Mouse (Mus musculus): ENCODE results near the gene Fam83e. TPM values are rescaled to one million over a fixed set of nuclear protein-coding genes. Genes with fewer than 3 reads are reported as not detected.

Fam83e gene
- total RNA-seq, 4 experiments from 2014 or later: 0.19 to 0.55 (median 0.44) TPM

DNA sequence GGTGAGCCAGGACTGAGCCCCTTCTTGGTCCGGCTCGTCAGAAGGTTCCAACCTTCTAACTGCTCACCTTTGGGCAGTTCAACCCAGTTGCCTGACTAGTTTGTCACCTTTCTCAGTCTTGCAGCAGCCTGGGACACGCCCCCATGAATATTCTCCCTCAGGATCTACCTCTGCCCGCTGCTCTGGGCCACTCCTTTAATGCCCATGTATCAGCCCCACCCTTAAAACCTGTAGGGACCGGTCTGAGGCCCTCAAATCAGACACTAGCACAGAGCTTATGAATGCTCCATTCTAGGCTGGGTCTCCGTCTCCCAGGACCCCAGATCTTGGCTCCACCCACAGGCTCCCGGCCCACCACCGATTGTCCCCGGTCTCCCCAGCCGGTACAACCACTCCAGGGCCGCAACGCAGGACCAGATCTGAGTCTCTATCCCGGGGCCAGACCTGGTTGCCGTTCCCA lies 6.4 kb upstream of the Fam83e start:
- DNase-seq (ENCODE audit: low spot score): no peak

GRCm38 (mm10) chr7:45715090-45715708 lies 5.8 kb upstream of the Fam83e start, which contains the start of gene Rpl18:
Gene Rpl18 (plus strand): TSS chr7:45715457.
- peak; percentile 97 for DNase-seq (ENCODE audit: low spot score)

GRCm38 (mm10) chr7:45715741-45716459 lies 5.1 kb upstream of the Fam83e start:
- no peak for DNase-seq (ENCODE audit: low spot score)

DNA sequence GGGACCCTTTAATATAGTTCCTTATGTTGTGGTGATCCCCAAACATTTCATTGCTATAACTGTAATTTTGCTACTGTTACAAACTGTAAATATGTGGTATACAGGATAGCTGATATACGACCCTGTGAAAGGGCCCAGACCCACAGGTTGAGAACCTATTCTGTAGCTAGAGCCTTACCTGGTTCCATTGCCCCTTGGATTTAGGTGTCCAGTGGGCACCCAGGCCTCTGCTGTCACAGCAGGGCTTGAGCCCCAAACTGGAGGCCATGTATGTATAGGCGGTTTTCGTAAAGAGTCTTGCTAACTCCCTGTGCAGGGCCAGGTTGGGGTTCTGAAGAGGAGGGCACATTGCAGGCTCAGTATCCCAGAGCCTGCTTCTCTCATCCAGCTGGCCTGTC lies 4.6 kb upstream of the Fam83e start:
- no peak for DNase-seq (ENCODE audit: low spot score)

DNA sequence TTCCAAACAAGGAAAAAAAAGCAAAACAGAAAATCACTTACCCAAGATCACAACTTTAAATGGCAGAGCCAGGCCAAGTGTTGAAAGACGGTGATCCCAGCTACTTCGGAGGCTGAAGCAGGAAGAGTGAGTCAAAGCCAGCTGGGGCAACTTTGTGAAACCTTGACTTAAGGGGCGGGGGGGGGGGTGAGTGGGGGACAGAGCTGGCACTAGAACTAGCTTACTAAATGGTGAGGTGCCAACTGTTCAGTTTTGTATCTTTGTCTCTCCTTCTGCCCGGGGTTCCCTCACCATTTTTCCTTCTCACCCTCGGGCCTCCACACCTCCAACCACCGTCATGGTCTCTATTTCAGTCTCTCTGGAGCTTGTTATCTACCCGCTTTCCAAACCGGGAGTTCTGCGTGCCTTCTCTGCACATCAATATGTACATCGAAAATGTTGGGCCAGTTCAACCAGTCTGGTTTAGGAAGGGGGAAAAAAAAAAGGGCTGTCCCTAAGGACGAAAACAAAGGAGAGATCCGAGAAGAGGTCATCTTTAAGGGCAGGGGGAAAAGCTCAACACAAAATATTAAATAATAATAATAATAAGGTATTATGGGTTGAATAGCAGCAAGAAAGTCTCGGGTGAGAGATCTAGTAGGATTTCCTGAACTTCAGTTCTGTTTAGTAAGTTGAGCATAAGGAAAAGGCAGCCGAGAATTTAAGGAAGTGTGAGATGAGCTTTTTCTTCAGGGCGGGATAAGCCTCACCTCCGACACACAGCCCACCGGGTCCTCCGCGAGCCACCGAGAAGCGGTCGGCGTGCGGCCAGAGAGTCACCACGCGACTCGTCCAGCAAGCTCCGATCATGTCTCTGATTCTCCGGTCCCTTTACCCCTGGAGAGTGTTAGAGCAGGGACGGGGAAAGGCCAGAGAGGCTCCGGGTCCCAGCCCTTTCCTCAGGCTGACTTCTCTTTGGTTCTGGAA lies 3.8 kb upstream of the Fam83e start:
- DNase-seq (ENCODE audit: low spot score): no peak

DNA sequence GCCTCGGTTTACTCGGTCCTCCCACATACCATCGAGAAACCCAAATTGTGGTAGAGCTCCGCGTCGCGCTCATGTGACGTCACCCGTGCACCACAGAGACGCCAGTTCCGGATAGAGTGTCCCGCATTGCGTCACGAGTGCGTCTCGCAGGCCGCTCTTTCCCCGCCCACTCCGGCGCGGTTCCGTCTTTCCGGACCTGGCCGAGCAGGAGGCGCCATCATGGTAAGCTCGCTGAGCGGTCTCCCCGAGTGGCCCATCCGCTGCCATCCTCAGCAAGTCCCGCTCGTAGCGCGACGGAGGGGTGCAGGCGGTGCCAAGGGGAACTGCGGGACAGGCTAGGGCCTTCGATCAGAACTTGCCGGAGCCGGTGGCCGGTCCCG lies 3.1 kb upstream of the Fam83e start, which contains the start of gene Sphk2:
Gene Sphk2 (minus strand): TSS at position 85 of the 380 bp plus-strand sequence.
- DNase-seq (ENCODE audit: low spot score): peak; percentile 98

GRCm38 (mm10) chr7:45718331-45718730 lies 2.7 kb upstream of the Fam83e start:
- no peak for DNase-seq (ENCODE audit: low spot score)

DNA sequence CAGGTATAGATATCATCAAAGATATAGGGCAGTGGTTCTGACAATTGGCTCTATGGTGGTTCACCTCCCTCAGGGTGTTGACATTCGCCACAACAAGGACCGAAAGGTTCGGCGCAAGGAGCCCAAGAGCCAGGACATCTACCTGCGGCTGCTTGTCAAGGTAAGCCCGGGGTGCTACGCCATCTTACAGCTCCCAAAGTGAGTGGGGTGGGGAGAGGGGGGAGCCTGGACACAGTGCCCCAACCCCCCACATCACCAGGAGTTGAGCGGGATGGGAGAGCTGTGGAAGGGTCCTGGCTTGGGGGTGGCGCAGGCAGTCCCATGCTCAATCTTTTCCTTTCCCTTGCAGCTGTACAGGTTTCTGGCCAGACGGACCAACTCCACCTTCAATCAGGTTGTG lies 1.8 kb upstream of the Fam83e start:
- no peak for DNase-seq (ENCODE audit: low spot score)

DNA sequence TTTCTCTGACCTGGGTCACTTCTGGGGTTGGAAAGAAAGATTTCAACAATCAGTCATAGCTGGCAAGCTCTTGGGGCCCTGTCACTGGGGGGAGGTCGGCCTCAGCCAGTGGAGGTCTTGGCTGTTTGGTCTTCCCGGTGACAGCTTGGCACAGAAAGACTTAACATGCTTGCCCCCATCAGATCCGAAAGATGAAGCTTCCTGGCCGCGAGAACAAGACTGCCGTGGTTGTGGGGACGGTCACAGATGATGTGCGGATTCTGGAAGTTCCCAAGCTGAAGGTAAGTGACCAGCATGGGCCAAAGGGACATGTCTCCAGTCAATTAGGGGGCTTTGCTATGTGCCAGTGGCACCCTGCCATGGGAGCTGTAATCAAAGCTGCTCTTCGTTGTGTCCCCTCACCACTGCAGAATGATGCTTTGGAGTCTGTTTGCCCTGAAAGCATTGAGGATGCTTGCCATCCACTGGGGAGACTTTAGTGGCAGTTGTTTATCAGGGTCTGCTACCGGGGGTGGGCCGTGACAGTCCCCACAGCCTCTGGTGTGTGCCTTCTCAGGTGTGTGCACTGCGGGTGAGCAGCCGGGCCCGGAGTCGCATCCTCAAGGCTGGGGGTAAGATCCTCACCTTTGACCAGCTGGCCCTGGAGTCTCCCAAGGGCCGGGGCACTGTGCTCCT lies 1.1 kb upstream of the Fam83e start:
- DNase-seq (ENCODE audit: low spot score): no peak

- DNase-seq (ENCODE audit: low spot score): no peak
Observed at GRCm38 (mm10) chr7:45721234-45721571, 191 bp downstream of the Fam83e start.

GRCm38 (mm10) chr7:45721642-45722347 lies 783 bp downstream of the Fam83e start:
- DNase-seq (ENCODE audit: low spot score): no peak

- DNase-seq (ENCODE audit: low spot score): no peak
Observed at GRCm38 (mm10) chr7:45722348-45722713, 1.3 kb downstream of the Fam83e start.

DNA sequence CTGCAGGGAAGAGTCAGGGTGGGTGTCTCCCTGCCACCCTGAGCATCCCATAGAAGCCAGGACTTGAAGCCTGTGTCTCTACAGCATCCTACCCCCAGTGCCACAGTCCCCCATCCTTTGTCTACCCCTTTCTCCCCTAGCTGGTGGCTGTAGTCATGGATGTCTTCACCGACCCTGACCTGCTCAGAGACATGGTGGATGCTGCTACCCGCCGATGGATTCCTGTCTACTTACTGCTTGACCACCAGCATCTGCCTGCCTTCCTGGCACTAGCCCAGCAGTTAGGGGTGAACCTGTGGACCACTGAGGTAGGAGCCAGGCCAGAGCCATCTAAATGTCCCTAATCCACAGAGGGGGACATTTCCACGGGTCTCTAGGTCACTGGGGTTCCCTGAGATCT lies 2.3 kb downstream of the Fam83e start:
- DNase-seq (ENCODE audit: low spot score): no peak

DNA sequence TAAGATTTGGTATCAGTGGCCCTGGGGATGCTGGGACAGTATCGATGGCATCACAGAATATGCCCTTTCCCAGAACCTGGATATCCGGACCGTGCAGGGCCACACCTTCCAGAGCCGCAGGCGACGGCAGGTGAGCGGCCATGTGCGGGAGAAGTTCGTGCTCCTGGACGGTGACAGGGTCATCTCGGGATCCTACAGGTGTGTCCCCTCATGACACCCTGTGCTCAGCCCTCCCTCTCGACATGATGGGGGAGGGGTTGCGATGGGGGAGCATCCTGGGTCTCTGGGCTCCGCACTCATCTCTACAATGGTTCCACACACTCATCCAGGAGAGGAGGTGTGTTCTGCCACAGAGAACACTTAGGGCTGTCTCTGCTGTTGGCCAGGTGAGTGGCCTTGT lies 2.8 kb downstream of the Fam83e start:
- DNase-seq (ENCODE audit: low spot score): no peak

GRCm38 (mm10) chr7:45725151-45725550 lies 4.1 kb downstream of the Fam83e start:
- no peak for DNase-seq (ENCODE audit: low spot score)

GRCm38 (mm10) chr7:45725713-45726112 lies 4.7 kb downstream of the Fam83e start, which contains the start of gene Spaca4:
Gene Spaca4 (minus strand): TSS chr7:45725813.
- DNase-seq (ENCODE audit: low spot score): no peak

DNA sequence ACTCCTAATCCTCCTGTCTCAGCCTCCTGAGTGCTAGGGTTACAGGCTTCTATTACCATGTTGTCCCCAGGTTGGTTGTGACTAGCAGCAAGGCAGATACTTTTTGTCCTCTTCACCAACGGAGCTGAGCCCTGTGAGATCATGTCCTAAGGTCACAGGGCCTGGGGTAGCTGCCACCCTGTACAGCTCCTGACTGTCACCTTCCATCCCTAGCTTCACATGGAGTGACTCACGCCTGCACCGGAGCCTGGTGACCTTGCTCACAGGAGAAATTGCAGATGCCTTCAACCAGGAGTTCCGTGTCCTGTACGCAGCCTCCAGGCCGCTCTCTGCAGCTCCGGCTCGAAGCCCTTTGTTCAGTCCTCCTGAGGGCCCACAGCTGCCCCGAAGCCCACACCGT lies 5.4 kb downstream of the Fam83e start:
- no peak for DNase-seq (ENCODE audit: low spot score)

DNA sequence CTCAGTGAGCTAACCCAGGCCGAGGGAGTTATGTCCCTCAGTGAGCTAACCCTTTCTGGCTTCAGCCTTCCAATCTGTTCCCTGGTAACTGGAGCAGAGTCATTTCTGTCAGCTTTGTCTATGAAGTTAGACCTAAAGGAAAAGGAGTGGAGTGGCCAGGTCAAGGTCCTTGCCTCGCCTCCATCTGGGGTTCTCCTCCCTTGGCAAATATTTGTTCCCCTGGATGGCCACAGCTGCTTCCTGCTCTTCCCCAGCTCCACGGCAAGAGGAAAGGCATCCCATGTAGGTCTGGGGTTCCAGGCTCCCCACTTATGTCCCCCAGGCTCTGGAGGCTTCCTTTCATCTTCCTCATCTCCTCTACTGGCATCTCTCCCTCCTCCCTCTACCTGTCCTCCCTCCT lies 6.6 kb downstream of the Fam83e start:
- DNase-seq (ENCODE audit: low spot score): no peak

GRCm38 (mm10) chr7:45730727-45731431 lies 9.9 kb downstream of the Fam83e start:
- no peak for DNase-seq (ENCODE audit: low spot score)

- no peak for DNase-seq (ENCODE audit: low spot score)
Observed at GRCm38 (mm10) chr7:45733477-45733876, 12.5 kb downstream of the Fam83e start.
